Mouse (Mus musculus) adrenal gland, postnatal 10 days (tissue): ENCODE results near the gene Unkl. TPM values are rescaled to one million over a fixed set of nuclear protein-coding genes. Genes with fewer than 3 reads are reported as not detected.

Source experiments
- DNase-seq: peaks from one replicate; pipeline ENCODE4 v3.0.0; 2021; ENCODE audit warnings: mixed read lengths
- long read RNA-seq, 2 experiments: library from polyadenylated mRNA; stranded (forward); transcript quantifications; one replicate each; pipeline ENCODE4 v2.0.0; 2021
- total RNA-seq, 2 experiments: library from RNA; stranded (reverse); gene quantifications; 2 replicates each; pipeline ENCODE4 v1.2.3; 2021

Gene Unkl
- total RNA-seq, result 10 to 100 TPM; 12.3 to 19.8 TPM
- long read RNA-seq, experiment 1, full-length matches to known transcripts, result 1 of 8 reads
- long read RNA-seq, experiment 1, partial matches to known transcripts, result 1 of 8 reads
- long read RNA-seq, experiment 1, other reads (novel, unspliced or antisense), result 6 of 8 reads
- long read RNA-seq, experiment 2, full-length matches to known transcripts, result 3 of 3 reads
- long read RNA-seq, experiment 2, partial matches to known transcripts, result 0 of 3 reads
- long read RNA-seq, experiment 2, other reads (novel, unspliced or antisense), result 0 of 3 reads

GRCm38 (mm10) chr17:25188150-25189031 is at the start of gene Unkl:
Unkl (plus strand) TSS chr17:25188397.
- peak; percentile 89 for DNase-seq

- no peak for DNase-seq
These were observed 49.4 kb upstream of the Unkl start for GRCm38 (mm10) chr17:25138803-25139202.

DNA sequence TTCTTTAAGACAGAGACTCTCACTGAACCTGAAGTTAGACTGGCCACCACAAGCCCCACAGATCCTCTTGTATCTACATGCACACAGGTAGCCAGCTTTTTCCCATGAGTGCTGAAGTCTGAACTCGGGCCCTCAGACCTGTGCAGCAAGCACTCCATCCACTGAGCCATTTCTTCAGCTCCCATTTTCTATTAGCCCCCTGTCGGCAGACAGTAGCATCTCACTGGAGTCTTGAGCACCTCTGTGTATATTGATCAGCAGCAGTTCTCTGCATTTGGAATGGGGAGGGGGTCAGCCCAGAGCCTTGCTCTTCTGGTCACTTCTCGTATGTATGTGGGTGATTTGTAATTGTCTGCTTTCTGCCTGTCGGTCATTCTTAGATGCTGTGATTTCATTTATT is 48.2 kb upstream of the Unkl start:
- no peak for DNase-seq

GRCm38 (mm10) chr17:25162161-25162560 is 26.0 kb upstream of the Unkl start, which contains the start of gene Ccdc154:
Ccdc154 (plus strand) TSS chr17:25162461.
- DNase-seq, result no peak

GRCm38 (mm10) chr17:25163387-25163786 is 24.8 kb upstream of the Unkl start:
- DNase-seq, result no peak

DNA sequence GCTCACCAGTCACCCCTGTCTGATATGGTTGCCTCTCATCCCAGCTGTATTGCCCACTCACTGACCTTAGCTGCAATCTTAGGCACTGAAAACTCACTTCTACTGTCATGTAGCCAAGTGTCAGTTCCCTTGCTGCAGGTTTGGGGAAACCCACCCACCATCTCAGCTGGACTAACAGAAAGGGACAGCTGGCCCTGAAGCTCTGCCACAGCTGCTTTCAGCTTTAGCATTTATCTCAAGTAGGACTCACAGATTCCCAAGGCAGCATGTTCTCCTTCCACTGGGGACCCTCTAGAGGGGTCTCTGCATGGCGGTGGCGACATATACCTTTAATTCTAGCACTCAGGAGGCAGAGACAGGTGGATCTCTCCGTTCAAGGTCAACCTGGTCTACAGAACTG is 23.4 kb upstream of the Unkl start:
- DNase-seq, result no peak

GRCm38 (mm10) chr17:25165970-25166671 is 22.1 kb upstream of the Unkl start:
- DNase-seq, result no peak

DNA sequence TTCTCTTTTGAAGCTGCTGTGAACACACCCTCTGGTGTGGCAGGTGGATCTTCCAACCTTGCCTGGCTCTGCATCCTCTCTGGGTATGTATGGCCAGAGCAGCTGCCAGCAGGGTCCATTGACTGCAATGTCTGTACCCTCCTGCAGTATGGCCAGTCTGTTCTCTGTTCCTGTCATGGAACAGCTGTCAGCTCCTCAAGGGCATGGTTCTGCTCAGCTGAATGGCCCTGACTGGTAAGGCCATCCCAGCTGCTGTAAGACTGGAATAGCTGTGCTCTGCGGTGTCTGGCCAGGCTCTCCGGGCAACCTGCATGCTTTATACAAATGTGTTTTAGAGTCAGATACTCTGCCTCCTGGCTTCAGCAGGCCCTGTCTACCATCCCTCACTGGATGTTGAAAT is 18.5 kb upstream of the Unkl start:
- DNase-seq, result peak; percentile 20

DNA sequence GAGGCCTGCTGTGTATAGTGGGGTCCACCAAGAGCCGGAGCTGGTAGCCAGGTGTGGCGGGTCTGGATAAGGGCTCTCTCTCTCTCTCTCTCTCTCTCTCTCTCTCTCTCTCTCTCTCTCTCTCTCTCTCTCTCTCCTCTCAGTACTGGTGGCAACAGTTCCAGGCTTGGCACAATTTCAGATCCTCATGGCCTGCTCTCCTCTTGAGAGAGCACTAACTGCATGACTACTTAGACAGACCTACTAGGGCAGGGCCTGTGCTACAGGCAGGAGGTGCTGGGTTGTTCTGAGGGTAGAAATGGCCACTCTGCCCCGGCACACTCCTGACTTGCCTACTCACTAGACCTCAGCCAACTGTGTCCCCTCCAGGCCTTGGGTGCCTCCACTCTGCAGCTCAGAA is 15.6 kb upstream of the Unkl start:
- no peak for DNase-seq

DNA sequence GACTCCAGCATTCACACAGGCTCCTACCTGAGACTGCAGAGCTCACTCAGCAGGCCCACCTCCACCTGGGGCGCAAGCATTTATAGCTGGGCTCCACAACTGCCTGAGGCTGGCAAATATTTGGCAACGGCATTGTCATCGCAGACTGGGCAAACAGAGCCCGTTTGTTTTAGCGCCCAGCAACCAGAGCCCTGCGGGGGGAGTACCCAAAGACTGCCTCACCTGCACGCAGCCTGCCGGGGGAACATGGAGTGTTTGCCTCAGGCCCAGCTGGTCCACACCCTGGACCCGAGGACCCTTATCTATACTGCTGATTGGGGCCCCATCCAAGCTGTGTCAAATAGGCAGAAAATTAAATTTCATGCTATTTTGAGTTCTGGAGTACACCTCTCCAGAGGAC is 12.8 kb upstream of the Unkl start, which contains the start of gene Gm38655:
TSS of gene Gm38655 (minus strand) at position 61 of the 400 bp plus-strand sequence.
- DNase-seq, result no peak

- DNase-seq, result no peak
These were observed 5.0 kb upstream of the Unkl start for GRCm38 (mm10) chr17:25183232-25183631.

GRCm38 (mm10) chr17:25184129-25184691 is 4.0 kb upstream of the Unkl start, which contains the start of gene BC003965:
BC003965 (plus strand) TSS chr17:25184554.
- DNase-seq, result peak; percentile 98

GRCm38 (mm10) chr17:25184961-25185360 is 3.2 kb upstream of the Unkl start:
- no peak for DNase-seq

- peak; percentile 17 for DNase-seq
These were observed 430 bp upstream of the Unkl start for GRCm38 (mm10) chr17:25187784-25188149.

DNA sequence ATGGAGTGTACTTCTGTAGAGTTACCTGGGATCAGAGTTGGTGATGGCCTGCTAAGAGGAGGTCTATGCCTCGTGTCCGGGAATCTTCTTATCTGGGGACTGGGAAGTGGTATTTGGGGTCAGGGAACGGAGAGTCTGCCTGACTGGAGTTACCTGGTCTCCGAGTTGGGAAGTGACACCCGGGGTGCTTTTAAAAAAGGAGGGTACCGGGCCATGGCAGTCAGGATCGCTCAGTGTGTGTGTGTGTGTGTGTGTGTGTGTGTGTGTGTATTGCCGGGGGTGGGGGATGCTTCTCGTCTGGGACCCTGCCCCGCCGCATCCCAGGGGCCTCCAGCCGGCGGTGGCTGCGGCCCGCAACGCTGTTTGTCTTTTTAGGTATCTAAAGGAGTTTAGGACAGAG is 894 bp downstream of the Unkl start:
- no peak for DNase-seq

GRCm38 (mm10) chr17:25202401-25202800 is 14.2 kb downstream of the Unkl start:
- DNase-seq, result no peak

DNA sequence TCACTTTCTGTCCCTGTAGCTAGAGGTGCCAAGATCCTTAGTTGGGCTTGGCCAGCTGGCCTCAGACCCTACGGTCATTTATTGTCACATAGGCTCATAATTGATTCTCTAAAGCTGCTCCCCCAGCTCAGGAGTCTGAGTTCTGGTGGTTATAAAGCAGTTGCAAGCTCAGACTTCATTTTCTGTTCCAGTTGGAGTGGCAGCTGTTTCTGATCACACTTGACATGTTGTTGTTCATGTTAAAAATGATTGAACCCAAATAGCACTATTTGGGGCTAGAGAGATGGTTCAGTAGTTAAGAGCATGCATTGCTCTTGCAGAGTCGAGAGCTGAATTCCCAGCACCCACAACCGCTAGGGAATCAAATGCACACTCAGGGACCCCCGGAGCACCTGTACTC is 21.8 kb downstream of the Unkl start:
- DNase-seq, result no peak

DNA sequence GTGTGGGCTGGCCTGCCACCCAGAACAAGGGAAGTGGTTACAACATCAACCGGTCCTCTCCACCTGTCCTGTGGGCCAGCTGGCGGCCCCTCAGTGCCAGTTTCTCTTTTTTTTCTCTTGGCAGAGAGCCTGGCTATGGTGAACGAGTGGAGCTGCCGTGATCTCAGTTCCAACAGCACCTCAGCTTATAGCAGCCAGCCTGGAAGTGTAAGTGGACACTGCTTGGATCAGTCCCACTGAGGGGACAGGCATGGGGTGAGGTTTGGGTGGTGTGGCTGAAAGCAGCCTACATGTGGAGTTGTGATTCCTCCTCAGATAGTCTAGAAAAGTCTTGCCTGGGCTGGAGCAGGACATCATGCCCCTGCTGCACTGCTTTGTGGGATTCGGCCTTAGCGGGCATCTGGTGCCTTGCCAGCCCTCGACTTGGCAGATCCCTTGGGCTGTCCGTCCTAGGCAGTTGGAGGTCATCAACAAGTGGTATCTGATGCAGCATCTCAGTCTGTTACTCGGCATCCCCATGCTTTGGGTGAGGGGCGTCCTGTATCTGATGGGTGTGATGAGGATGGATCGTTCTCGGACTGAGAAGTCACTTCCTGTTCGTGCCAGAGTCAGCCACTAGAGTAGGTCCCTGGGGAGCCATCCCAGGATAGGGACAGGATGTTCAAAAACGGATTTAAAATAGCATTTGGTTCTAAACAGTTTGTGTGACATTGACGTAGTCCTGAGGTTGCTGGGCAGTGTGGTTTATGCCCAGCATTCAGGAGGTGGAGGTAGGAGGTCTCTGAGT is 22.7 kb downstream of the Unkl start:
- DNase-seq, result peak; percentile 15

GRCm38 (mm10) chr17:25211705-25212104 is 23.5 kb downstream of the Unkl start:
- DNase-seq, result no peak

DNA sequence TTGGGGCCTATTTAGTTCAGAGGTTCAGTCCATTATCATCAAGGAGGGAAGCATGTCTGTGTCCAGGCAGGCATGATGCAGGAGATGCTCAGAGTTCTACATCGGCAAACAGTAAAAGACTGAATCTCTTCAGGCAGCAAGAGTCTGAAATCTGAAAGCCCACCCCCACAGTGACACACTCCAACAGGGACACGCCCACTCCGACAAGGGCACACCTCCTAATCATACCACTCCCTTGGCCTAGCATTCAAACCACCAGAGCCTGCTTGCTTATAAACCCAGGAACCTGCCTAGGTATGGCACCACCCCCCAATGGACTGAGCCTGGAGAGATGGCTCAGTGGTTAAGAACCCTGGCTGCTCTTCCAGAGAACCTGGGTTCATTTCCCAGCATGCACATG is 27.2 kb downstream of the Unkl start:
- no peak for DNase-seq

DNA sequence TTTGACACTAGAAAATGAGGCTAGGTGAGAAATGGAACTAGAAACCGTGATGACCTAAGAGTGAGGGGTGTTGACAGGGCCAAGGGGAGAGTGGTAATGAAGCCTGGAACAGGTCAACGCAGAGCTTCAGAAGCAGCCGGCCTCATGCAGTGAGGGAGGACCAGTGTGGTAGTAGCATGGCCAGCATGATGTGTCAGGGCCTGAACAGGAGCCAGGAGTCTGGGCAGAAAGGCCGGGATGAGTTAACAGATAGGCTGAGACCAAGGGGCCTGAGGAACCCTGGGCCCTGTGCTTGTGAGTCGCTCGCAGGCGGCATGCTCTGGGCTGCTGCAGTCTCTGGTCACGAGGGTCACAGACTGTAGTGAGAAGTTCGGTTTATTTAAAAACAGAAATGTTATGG is 30.8 kb downstream of the Unkl start:
- DNase-seq, result no peak
